11 mouse cellular contexts compared by ENCODE assay signal in the genomic region with DNA sequence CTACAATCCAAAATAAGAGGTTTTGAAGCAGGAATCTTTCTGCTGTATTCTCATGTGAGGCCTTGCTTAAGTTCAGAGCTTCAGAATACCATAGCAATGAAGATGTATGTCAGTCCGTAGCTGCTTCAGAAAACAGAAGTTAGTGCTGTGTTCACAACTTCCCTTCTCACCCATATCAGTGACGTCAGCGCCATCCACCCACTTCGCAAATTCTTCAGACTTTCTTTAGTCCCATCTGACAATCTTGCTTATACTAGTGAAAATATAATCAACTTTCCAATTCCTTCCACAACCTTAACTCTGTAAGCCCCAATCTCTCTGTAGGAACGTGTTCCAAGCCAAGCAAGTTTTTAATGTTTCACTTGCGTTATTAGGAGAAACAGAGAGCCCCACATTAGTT. TPM values are rescaled to one million over a fixed set of nuclear protein-coding genes. Genes with fewer than 3 reads are reported as not detected.
DNase-seq lines count a peak whose midpoint lies in the region; ATAC-seq and TF ChIP-seq lines count a peak whose summit lies in the region.
"Had no signal": no experiment of that assay in that cellular context is flagged by ENCODE, and none has a peak within 500 bp of the region (broad histone marks: within the 10 kb centered on the region; RNA-seq: fewer than 3 reads in every experiment).

No protein-coding gene starts in this region.

- no peak for DNase-seq in heart, postnatal 0 days (ENCODE audit: low spot score)
- no peak for DNase-seq in heart, postnatal 36 days
- peak; percentile 64 to 66 for DNase-seq in B cell, adult 2 months
- no peak for DNase-seq in ovary, postnatal 36 days (ENCODE audit: low spot score)
- no peak for DNase-seq in kidney, adult 2 months
- no peak for DNase-seq in urinary bladder, postnatal 36 days (ENCODE audit: low spot score in 2 of 2)
- DNase-seq: adrenal gland, postnatal 14 days; cerebellum, postnatal 10 days; gastrocnemius, postnatal 10 days had no signal

- H3K27me3 ChIP-seq in heart, postnatal 0 days (ENCODE audit: control insufficient read depth, insufficient read depth, low read length), result no peaks in the 10 kb centered on the region
- no peaks in the 10 kb centered on the region for H3K27me3 ChIP-seq in kidney, adult 2 months (replicated peaks; ENCODE audit: control insufficient read depth, insufficient read depth, low read length)

- intact Hi-C loops in heart, postnatal 36 days (cut with DNase I), result no loop called here

- 51% methylated on average over 6 of the region's 6 CpGs for WGBS in heart, postnatal 0 days
- WGBS in kidney, adult 2 months, result 78% methylated on average over 6 of the region's 6 CpGs

- no peak for TF ChIP-seq EP300 in heart, postnatal 0 days (IDR thresholded peaks at IDR 0.05; ENCODE audit: low read depth)

- peak overlapping the region; percentile 3; the same call in 1 of the 2 replicates for H3K4me3 ChIP-seq in heart, postnatal 0 days (ENCODE audit: low read depth, low read length)
- H3K4me3 ChIP-seq in kidney, adult 2 months (ENCODE audit: insufficient read depth, low read depth, low read length), result no peak overlapping the region

- H3K36me3 ChIP-seq in heart, postnatal 0 days (replicated peaks; ENCODE audit: control insufficient read depth, insufficient read depth, low read length), result no peaks in the 10 kb centered on the region
- no peaks in the 10 kb centered on the region for H3K36me3 ChIP-seq in kidney, adult 2 months (ENCODE audit: control insufficient read depth, insufficient read depth, low read length)

- TF ChIP-seq POLR2A in kidney, adult 2 months (IDR thresholded peaks at IDR 0.05; ENCODE audit: low read depth, low read length), result no peak

- H3K9me3 ChIP-seq in heart, postnatal 0 days (replicated peaks; ENCODE audit: control insufficient read depth, low read length), result no peaks in the 10 kb centered on the region

- ATAC-seq in heart, postnatal 0 days (ENCODE audit: insufficient read depth, low read depth), result no peak
- ATAC-seq in activated CD4-positive, CD25-positive, alpha-beta regulatory T cell, adult 4 months, result peak; percentile 19
- peak; percentile 52 for ATAC-seq in megakaryocyte progenitor cell, adult 5-6 weeks (replicated peaks; ENCODE audit: poor library complexity)

- H3K4me1 ChIP-seq in heart, postnatal 0 days (ENCODE audit: control insufficient read depth, insufficient read depth), result no peaks in the 10 kb centered on the region
- no peaks in the 10 kb centered on the region for H3K4me1 ChIP-seq in kidney, adult 2 months (ENCODE audit: control insufficient read depth, insufficient read depth, low read length)

- H3K9ac ChIP-seq in heart, postnatal 0 days (replicated peaks; ENCODE audit: low read depth, low read length), result no peak overlapping the region

- TF ChIP-seq CTCF in heart, postnatal 0 days (IDR thresholded peaks at IDR 0.05; ENCODE audit: low read depth), result no peak
- no peak for TF ChIP-seq CTCF in kidney, adult 2 months (conservative IDR thresholded peaks at IDR 0.05; ENCODE audit: insufficient read depth, insufficient read length, low read depth, low read length)

- H3K27ac ChIP-seq in heart, postnatal 0 days (ENCODE audit: low read depth), result peak overlapping the region; percentile 31; the same call in 1 of the 2 replicates
- no peak overlapping the region for H3K27ac ChIP-seq in kidney, adult 2 months (ENCODE audit: insufficient read depth, low read depth, low read length)

- peak overlapping the region; percentile 15 for H3K4me2 ChIP-seq in heart, postnatal 0 days (ENCODE audit: low read depth, low read length)

RNA-seq across cellular contexts. Expression of gene Mtfr2, which starts 50.7 kb away (rescaled TPM):
- total RNA-seq in heart, postnatal 0 days (2014; rRNA removed; ENCODE audit: low replicate concordance), result 0.15 and 3.7 TPM in 2 replicates
- polyA plus RNA-seq in heart, postnatal 0 days (2015; fragmentation: Nextera tagmentation; extraction: Ambion mirVana), result 0.63 and 0.64 TPM in 2 replicates
- under 1 TPM; 0.14 to 0.31 TPM for total RNA-seq in heart, postnatal 36 days (2021)
- 1 to 10 TPM; 1.3 to 2.2 TPM for polyA plus RNA-seq in activated CD4-positive, CD25-positive, alpha-beta regulatory T cell, adult 4 months (2017; shearing (Covaris generic))
- 69.6 and 74.0 TPM in 2 replicates for total RNA-seq in megakaryocyte progenitor cell, adult 5-6 weeks (2015)
- total RNA-seq in megakaryocyte progenitor cell, adult 5-6 weeks (2017), result 11.6 and 17.1 TPM in 2 replicates
- 0.11 and 0.20 TPM in 2 replicates for polyA plus RNA-seq in kidney, adult 2 months (2012; rRNA removed)

Comparison
In these comparisons a context has a peak if more than half of its experiments do, and no peak if none do; other contexts are left out.
1. DNase-seq: peak in B cell, adult 2 months (2 of 2); none in heart, postnatal 0 days (single experiment), heart, postnatal 36 days (0 of 2), ovary, postnatal 36 days (single experiment), kidney, adult 2 months (single experiment) and urinary bladder, postnatal 36 days (0 of 2).